Mouse (Mus musculus) limb, embryonic 13.5 days (tissue): ENCODE results near the gene Fblim1. TPM values are rescaled to one million over a fixed set of nuclear protein-coding genes. Genes with fewer than 3 reads are reported as not detected.

Experiments used
- ATAC-seq: fragments of 200-750 bp; cut with Nextera tagmentation; 2 replicates; pipeline ENCODE4 v1.8.0; 2017; ENCODE audit warnings: low read depth, moderate number of reproducible peaks, moderate TSS enrichment; ENCODE audit not compliant: low FRiP score
- H3K27ac ChIP-seq: fragments of 300-500 bp; sonication (generic); 2 replicates; pipeline ENCODE4 v1.5.1; 2015; ENCODE audit warnings: inconsistent platforms, mild to moderate bottlenecking, moderate library complexity
- H3K27me3 ChIP-seq: fragments of 300-500 bp; sonication (generic); 2 replicates; pipeline ENCODE4 v1.6.1; 2015; ENCODE audit warnings: mild to moderate bottlenecking, inconsistent platforms
- H3K36me3 ChIP-seq: fragments of 300-500 bp; sonication (generic); 2 replicates; pipeline ENCODE4 v1.6.1; 2015; ENCODE audit warnings: inconsistent platforms, mild to moderate bottlenecking, moderate library complexity
- H3K4me1 ChIP-seq: fragments of 300-500 bp; sonication (generic); 2 replicates; pipeline ENCODE4 v1.6.1; 2015; ENCODE audit warnings: inconsistent platforms
- H3K4me2 ChIP-seq: fragments of 300-500 bp; sonication (generic); replicated peaks from 2 replicates; pipeline ENCODE4 v1.6.1; 2015; ENCODE audit warnings: inconsistent platforms, mild to moderate bottlenecking, moderate library complexity
- H3K4me3 ChIP-seq: fragments of 300-500 bp; sonication (generic); 2 replicates; pipeline ENCODE4 v1.5.1; 2015; ENCODE audit warnings: moderate library complexity, mild to moderate bottlenecking, inconsistent platforms
- H3K9ac ChIP-seq: fragments of 300-500 bp; sonication (generic); 2 replicates; pipeline ENCODE4 v1.6.1; 2015; ENCODE audit warnings: mild to moderate bottlenecking, inconsistent platforms
- H3K9me3 ChIP-seq: fragments of 300-500 bp; sonication (generic); 2 replicates; pipeline ENCODE4 v1.6.1; 2016; ENCODE audit warnings: inconsistent platforms
- WGBS: fragments of 180-500 bp; shearing (Covaris S2); methylation state at CpG from one replicate; pipeline ENCODE4 v1.1.7; 2015; 5-methylcytosine and 5-hydroxymethylcytosine counted together
- polyA plus RNA-seq: library from polyadenylated mRNA; unstranded; fragments of >200 nt; fragmentation: Nextera tagmentation; extraction: Ambion mirVana; gene quantifications from 2 replicates; pipeline ENCODE4 v1.2.1, GENCODE M21; 2015

Gene Fblim1
- polyA plus RNA-seq, 1 experiment from 2014 or later: 67.7 TPM

- ATAC-seq: no peak
- Histone ChIP-seq H3K9me3 (no peaks in the 10 kb centered on the region), H3K27me3 (no peaks in the 10 kb centered on the region), H3K4me2 (no peak overlapping the region), H3K9ac (no peak overlapping the region), H3K4me1 (peaks cover 18% of the 10 kb centered on the region), H3K27ac (no peak overlapping the region), H3K36me3 (peaks cover 14% of the 10 kb centered on the region), H3K4me3 (no peak overlapping the region)
- 76% methylated on average over 7 of the region's 7 CpGs for WGBS
Observed at GRCm38 (mm10) chr4:141526936-141527650, 78.8 kb downstream of the Fblim1 start.

Other genes starting within 250 kb of the Fblim1 start
- gene Fam131c, start 237.9 kb downstream of the Fblim1 start, polyA plus RNA-seq: 0.65 and 0.91 TPM in 2 replicates
- 0.23 and 0.36 TPM in 2 replicates for gene Clcnka, start 207.4 kb downstream of the Fblim1 start, polyA plus RNA-seq
- gene Clcnkb, start 190.1 kb downstream of the Fblim1 start, polyA plus RNA-seq: not detected in 2 replicates
- gene Hspb7, start 185.3 kb downstream of the Fblim1 start, polyA plus RNA-seq: 0.06 and 0.10 TPM in 2 replicates
- not detected in 2 replicates for gene Srarp, start 170.0 kb downstream of the Fblim1 start, polyA plus RNA-seq
- 48.6 and 48.7 TPM in 2 replicates for gene Zbtb17, start 161.4 kb downstream of the Fblim1 start, polyA plus RNA-seq
- 10.8 and 11.5 TPM in 2 replicates for gene Spen, start 67.5 kb downstream of the Fblim1 start, polyA plus RNA-seq
- 0.38 and 0.66 TPM in 2 replicates for gene Tmem82, start 12.5 kb upstream of the Fblim1 start, polyA plus RNA-seq
- not detected in 2 replicates for gene Slc25a34, start 17.7 kb upstream of the Fblim1 start, polyA plus RNA-seq
- gene Plekhm2, start 58.8 kb upstream of the Fblim1 start, polyA plus RNA-seq: 7.9 and 8.7 TPM in 2 replicates
- gene Rsc1a1, start 79.5 kb upstream of the Fblim1 start, polyA plus RNA-seq: 1.3 TPM in 1 of 2 replicates, not detected in the other
- gene Ddi2, start 117.3 kb upstream of the Fblim1 start, polyA plus RNA-seq: 21.8 and 23.4 TPM in 2 replicates
- 0.13 TPM in 1 of 2 replicates, not detected in the other for gene Agmat, start 140.6 kb upstream of the Fblim1 start, polyA plus RNA-seq
- gene Dnajc16, start 184.8 kb upstream of the Fblim1 start, polyA plus RNA-seq: 3.4 and 3.6 TPM in 2 replicates
- gene Casp9, start 187.5 kb upstream of the Fblim1 start, polyA plus RNA-seq: 17.1 and 17.2 TPM in 2 replicates
- gene Cela2a, start 220.1 kb upstream of the Fblim1 start, polyA plus RNA-seq: 0.20 TPM in 1 of 2 replicates, not detected in the other
- gene Ctrc, start 240.3 kb upstream of the Fblim1 start, polyA plus RNA-seq: not detected in 2 replicates